In genomic region chr5:51841763-51842162, GRCm38 (mm10) we compare ENCODE assay signal across 17 mouse cellular contexts.
"Had no signal": no experiment of that assay in that cellular context is flagged by ENCODE, and none has a peak within 500 bp of the region (broad histone marks: within the 10 kb centered on the region; RNA-seq: fewer than 3 reads in every experiment).

No protein-coding gene starts in this region.

- H3K9me3 ChIP-seq: limb, embryonic 12.5 days; limb, embryonic 15.5 days had no signal

- H3K9ac ChIP-seq: limb, embryonic 12.5 days; limb, embryonic 15.5 days had no signal

- H3K4me2 ChIP-seq: limb, embryonic 12.5 days; limb, embryonic 15.5 days; midbrain, embryonic 11.5 days had no signal

- H3K27ac ChIP-seq: kidney, postnatal 0 days; layer of hippocampus, adult 2 months; left cerebral cortex, adult 2 months; limb, embryonic 12.5 days; limb, embryonic 15.5 days had no signal

- ATAC-seq: intestine, postnatal 0 days had no signal

- H3K4me1 ChIP-seq: limb, embryonic 15.5 days had no signal

- H3K36me3 ChIP-seq: limb, embryonic 12.5 days; limb, embryonic 15.5 days had no signal

- DNase-seq: kidney, adult 2 months; kidney, postnatal 25 days; layer of hippocampus, adult 9-11 months; layer of hippocampus, postnatal 36 days; lung, adult 2 months; lung, postnatal 14 days; lung, postnatal 4 days; midbrain, embryonic 14.5 days; thymus, adult 2 months; thymus, postnatal 14 days had no signal

- H3K4me3 ChIP-seq: layer of hippocampus, adult 2 months; left cerebral cortex, adult 2 months; limb, embryonic 12.5 days; limb, embryonic 15.5 days had no signal

- H3K27me3 ChIP-seq: limb, embryonic 12.5 days; limb, embryonic 15.5 days had no signal
